Mouse (Mus musculus): Measurements from ENCODE around the gene Trim32. TPM values are rescaled to one million over a fixed set of nuclear protein-coding genes. Genes with fewer than 3 reads are reported as not detected.

Trim32 gene
- polyA plus RNA-seq, 1 experiment from 2014 or later = 75.8 TPM

GRCm38 (mm10) chr4:65620125-65620524 lies 15.3 kb downstream of the Trim32 start:
- peaks cover 47% of the 10 kb centered on the region for H3K36me3 ChIP-seq
- no peak for ATAC-seq (ENCODE audit: low FRiP score, low read depth)

GRCm38 (mm10) chr4:65638231-65638630 lies 33.4 kb downstream of the Trim32 start:
- Histone ChIP-seq H3K9me3 (no peaks in the 10 kb centered on the region), H3K27me3 (no peaks in the 10 kb centered on the region), H3K4me3 (no peak overlapping the region), H3K36me3 (no peaks in the 10 kb centered on the region), H3K4me1 (no peaks in the 10 kb centered on the region), H3K27ac (replicated peaks) (no peak overlapping the region), H3K4me2 (replicated peaks) (no peak overlapping the region), H3K9ac (replicated peaks) (no peak overlapping the region)
- WGBS = 78% methylated on average over 3 of the region's 3 CpGs
- no peak for ATAC-seq (ENCODE audit: low FRiP score, low read depth)

More at GRCm38 (mm10) chr4:65620125-65620524, 15.3 kb downstream of the Trim32 start:
- Histone ChIP-seq H3K27me3 (no peaks in the 10 kb centered on the region), H3K27ac (replicated peaks) (no peak overlapping the region), H3K4me1 (no peaks in the 10 kb centered on the region), H3K9ac (replicated peaks) (no peak overlapping the region), H3K4me3 (no peak overlapping the region), H3K9me3 (no peaks in the 10 kb centered on the region), H3K4me2 (replicated peaks) (no peak overlapping the region)
- 88% methylated on average over 3 of the region's 3 CpGs for WGBS

GRCm38 (mm10) chr4:65642611-65643010 lies 37.8 kb downstream of the Trim32 start:
- Histone ChIP-seq H3K4me1 (no peaks in the 10 kb centered on the region), H3K27ac (replicated peaks) (no peak overlapping the region), H3K36me3 (no peaks in the 10 kb centered on the region), H3K4me3 (no peak overlapping the region), H3K4me2 (replicated peaks) (no peak overlapping the region), H3K9ac (replicated peaks) (no peak overlapping the region), H3K9me3 (no peaks in the 10 kb centered on the region), H3K27me3 (no peaks in the 10 kb centered on the region)
- WGBS = 73% methylated on average over 5 of the region's 5 CpGs
- ATAC-seq (ENCODE audit: low FRiP score, low read depth) = no peak

- no peaks in the 10 kb centered on the region for H3K9me3 ChIP-seq
- no peak overlapping the region for H3K9ac ChIP-seq (replicated peaks)
- H3K4me3 ChIP-seq = no peak overlapping the region
- H3K4me2 ChIP-seq (replicated peaks) = no peak overlapping the region
- no peak overlapping the region for H3K27ac ChIP-seq (replicated peaks)
- peak; percentile 89 for ATAC-seq (ENCODE audit: low FRiP score, low read depth)
- no peaks in the 10 kb centered on the region for H3K27me3 ChIP-seq
- H3K4me1 ChIP-seq = no peaks in the 10 kb centered on the region
- H3K36me3 ChIP-seq = no peaks in the 10 kb centered on the region
- 0% methylated on average over 2 of the region's 2 CpGs for WGBS
Observed at GRCm38 (mm10) chr4:65654723-65655122, 49.9 kb downstream of the Trim32 start.

GRCm38 (mm10) chr4:65663176-65663575 lies 58.4 kb downstream of the Trim32 start:
- no peaks in the 10 kb centered on the region for H3K36me3 ChIP-seq
- H3K9ac ChIP-seq (replicated peaks) = no peak overlapping the region
- no peaks in the 10 kb centered on the region for H3K9me3 ChIP-seq
- H3K4me3 ChIP-seq = no peak overlapping the region
- 87% methylated on average over 6 of the region's 6 CpGs for WGBS
- H3K27me3 ChIP-seq = no peaks in the 10 kb centered on the region
- H3K27ac ChIP-seq (replicated peaks) = no peak overlapping the region
- no peak for ATAC-seq (ENCODE audit: low FRiP score, low read depth)
- H3K4me1 ChIP-seq = peaks cover 7% of the 10 kb centered on the region
- no peak overlapping the region for H3K4me2 ChIP-seq (replicated peaks)

Data from midbrain, embryonic 12.5 days (tissue).